Mouse (Mus musculus) lung, embryonic 15.5 days (tissue): ENCODE measurements around the gene Ankrd52. TPM values are rescaled to one million over a fixed set of nuclear protein-coding genes. Genes with fewer than 3 reads are reported as not detected.

Experiments used
- ATAC-seq: fragments of 200-750 bp; cut with Nextera tagmentation; 2 replicates; pipeline ENCODE4 v1.8.0; 2017; ENCODE audit warnings: moderate number of reproducible peaks, borderline replicate concordance; ENCODE audit not compliant: low FRiP score, low TSS enrichment; ENCODE audit errors: extremely low read depth
- H3K27ac ChIP-seq: fragments of 300-500 bp; sonication (generic); 2 replicates; pipeline ENCODE4 v1.5.1; 2015; ENCODE audit warnings: moderate library complexity, mild to moderate bottlenecking, inconsistent platforms
- H3K27me3 ChIP-seq: fragments of 300-500 bp; sonication (generic); 2 replicates; pipeline ENCODE4 v1.6.1; 2015; ENCODE audit warnings: inconsistent platforms
- H3K36me3 ChIP-seq: fragments of 300-500 bp; sonication (generic); 2 replicates; pipeline ENCODE4 v1.6.1; 2015; ENCODE audit warnings: inconsistent platforms
- H3K4me1 ChIP-seq: fragments of 300-500 bp; sonication (generic); 2 replicates; pipeline ENCODE4 v1.6.1; 2015; ENCODE audit warnings: inconsistent platforms
- H3K4me2 ChIP-seq: fragments of 300-500 bp; sonication (generic); 2 replicates; pipeline ENCODE4 v1.6.1; 2015; ENCODE audit warnings: inconsistent platforms, mild to moderate bottlenecking, moderate library complexity
- H3K4me3 ChIP-seq: fragments of 300-500 bp; sonication (generic); 2 replicates; pipeline ENCODE4 v1.5.1; 2015; ENCODE audit warnings: mild to moderate bottlenecking, inconsistent platforms
- H3K9ac ChIP-seq: fragments of 300-500 bp; sonication (generic); 2 replicates; pipeline ENCODE4 v1.6.1; 2015; ENCODE audit warnings: inconsistent platforms
- H3K9me3 ChIP-seq: fragments of 300-500 bp; sonication (generic); 2 replicates; pipeline ENCODE4 v1.6.1; 2016; ENCODE audit warnings: inconsistent platforms
- WGBS: fragments of 180-500 bp; shearing (Covaris S2); methylation state at CpG from one replicate; pipeline ENCODE4 v1.1.7; 2015; 5-methylcytosine and 5-hydroxymethylcytosine counted together
- polyA plus RNA-seq: library from polyadenylated mRNA; unstranded; fragments of >200 nt; fragmentation: Nextera tagmentation; extraction: Ambion mirVana; gene quantifications from 2 replicates; pipeline ENCODE4 v1.2.1, GENCODE M21; 2015

The Ankrd52 gene
- polyA plus RNA-seq, 1 experiment from 2014 or later, result 14.9 TPM

DNA sequence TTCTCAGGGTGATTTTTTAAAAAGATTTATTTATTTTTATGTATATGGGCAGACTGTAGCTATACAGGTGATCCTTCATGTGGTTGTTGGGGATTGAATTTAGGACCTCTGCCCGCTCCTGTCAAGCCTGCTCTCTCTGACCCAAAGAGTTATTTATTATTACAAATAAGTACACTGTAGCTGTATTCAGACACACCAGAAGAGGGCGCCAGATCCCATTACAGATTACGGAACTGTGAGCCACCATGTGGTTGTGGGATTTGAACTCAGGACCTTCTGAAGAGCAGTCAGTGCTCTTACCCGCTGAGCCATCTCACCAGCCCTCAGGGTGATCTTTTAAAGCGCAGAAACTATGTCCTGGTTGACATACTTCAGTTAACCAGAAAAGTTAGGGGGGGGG, 4.8 kb upstream of the Ankrd52 start:
- Histone ChIP-seq H3K36me3 (no peaks in the 10 kb centered on the region), H3K27ac (no peak overlapping the region), H3K9ac (no peak overlapping the region), H3K4me1 (peaks cover 14% of the 10 kb centered on the region), H3K4me3 (no peak overlapping the region), H3K9me3 (no peaks in the 10 kb centered on the region), H3K27me3 (no peaks in the 10 kb centered on the region), H3K4me2 (no peak overlapping the region)
- WGBS, result 77% methylated on average over 5 of the region's 5 CpGs
- no peak for ATAC-seq

DNA sequence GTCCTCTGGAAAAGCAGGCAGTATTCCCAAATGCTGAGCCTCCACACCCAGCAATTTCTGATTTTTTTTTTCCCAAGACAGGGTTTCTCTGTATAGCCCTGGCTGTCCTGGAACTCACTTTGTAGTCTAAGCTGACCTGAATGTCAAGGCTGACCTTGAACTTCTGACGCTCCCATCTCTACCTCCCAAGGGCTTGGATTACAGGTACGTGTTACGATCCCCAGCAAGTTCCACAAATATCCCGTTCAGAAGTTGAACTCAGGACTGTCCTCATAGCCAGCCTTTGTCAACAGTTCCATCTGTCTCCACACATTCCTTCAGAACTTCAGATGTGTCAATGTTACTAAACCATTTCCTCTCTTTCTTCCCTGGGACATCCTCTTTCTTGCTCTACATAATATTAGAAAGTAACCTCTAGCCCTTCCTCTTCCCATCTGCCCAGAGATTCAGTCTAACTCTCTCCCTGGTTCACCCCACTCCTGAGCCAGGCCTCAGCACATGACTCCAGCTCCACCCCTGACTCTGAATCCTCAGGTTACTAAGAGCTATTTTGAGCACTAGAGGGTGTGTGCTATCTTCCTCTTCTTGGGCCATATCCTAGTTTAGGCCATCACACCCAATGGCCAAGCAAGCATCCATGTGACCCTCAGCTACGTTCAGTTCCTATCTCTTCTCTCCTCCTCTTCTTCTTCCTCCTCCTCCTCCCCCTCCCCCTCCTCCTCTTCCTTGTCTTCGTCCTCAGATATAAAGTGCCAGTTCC, 3.7 kb upstream of the Ankrd52 start:
- no peak overlapping the region for H3K4me2 ChIP-seq
- peaks cover 13% of the 10 kb centered on the region for H3K4me1 ChIP-seq
- H3K27ac ChIP-seq, result no peak overlapping the region
- no peak overlapping the region for H3K4me3 ChIP-seq
- 69% methylated on average over 6 of the region's 6 CpGs for WGBS
- H3K27me3 ChIP-seq, result no peaks in the 10 kb centered on the region
- no peaks in the 10 kb centered on the region for H3K9me3 ChIP-seq
- no peaks in the 10 kb centered on the region for H3K36me3 ChIP-seq
- ATAC-seq, result no peak
- H3K9ac ChIP-seq, result no peak overlapping the region

DNA sequence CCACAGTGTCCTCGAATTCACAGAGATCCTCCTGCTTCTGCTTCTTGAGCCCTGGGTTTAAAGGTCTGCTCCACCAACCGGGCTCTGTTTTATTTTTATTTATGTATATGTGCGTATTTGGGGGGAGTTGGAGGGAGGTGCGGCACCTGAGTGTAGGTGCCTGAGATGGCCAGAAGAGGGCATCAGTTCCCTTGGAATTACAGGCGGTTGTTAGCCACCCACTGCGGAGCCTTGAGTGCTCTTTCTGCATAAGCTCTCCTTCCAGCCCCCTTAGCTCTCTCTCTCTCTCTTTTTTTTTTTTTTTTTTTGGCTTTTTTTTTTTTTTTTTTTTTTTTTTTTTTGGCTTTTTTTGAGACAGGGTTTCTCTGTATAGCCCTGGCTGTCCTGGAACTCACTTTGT, 2.5 kb upstream of the Ankrd52 start:
- 75% methylated on average over 6 of the region's 6 CpGs for WGBS
- ATAC-seq, result no peak

DNA sequence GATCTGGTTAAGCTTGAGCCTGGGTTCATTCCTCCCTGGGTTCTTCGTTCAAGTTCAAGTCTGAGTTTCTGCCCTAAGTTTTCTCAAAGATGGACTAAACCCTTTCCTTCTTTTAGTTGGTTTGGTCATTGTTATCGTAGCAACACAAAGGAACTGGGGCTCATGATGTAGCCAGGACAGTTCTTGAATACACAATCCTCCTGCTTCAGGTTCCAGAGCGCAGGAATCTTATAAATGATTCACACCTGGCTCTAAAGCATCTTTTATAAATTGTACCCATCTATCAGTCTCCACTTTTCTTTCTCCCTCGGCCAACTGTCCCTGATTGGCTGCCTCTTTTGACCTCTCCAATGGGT, 838 bp upstream of the Ankrd52 start:
- Histone ChIP-seq H3K27me3 (no peaks in the 10 kb centered on the region), H3K4me3 (peak overlapping the region; percentile 95), H3K4me1 (peaks cover 14% of the 10 kb centered on the region), H3K9ac (peak overlapping the region; percentile 99), H3K27ac (peak overlapping the region; percentile 95), H3K36me3 (peaks cover 24% of the 10 kb centered on the region), H3K9me3 (no peaks in the 10 kb centered on the region), H3K4me2 (peak overlapping the region; percentile 87)
- 46% methylated on average over 4 of the region's 4 CpGs for WGBS
- no peak for ATAC-seq

More for the DNA sequence above, 2.5 kb upstream of the Ankrd52 start:
- Histone ChIP-seq H3K27ac (no peak overlapping the region), H3K9ac (no peak overlapping the region), H3K9me3 (no peaks in the 10 kb centered on the region), H3K4me1 (peaks cover 17% of the 10 kb centered on the region), H3K4me2 (no peak overlapping the region), H3K4me3 (no peak overlapping the region), H3K27me3 (no peaks in the 10 kb centered on the region), H3K36me3 (peaks cover 8% of the 10 kb centered on the region; the same call in 1 of the 2 replicates)

DNA sequence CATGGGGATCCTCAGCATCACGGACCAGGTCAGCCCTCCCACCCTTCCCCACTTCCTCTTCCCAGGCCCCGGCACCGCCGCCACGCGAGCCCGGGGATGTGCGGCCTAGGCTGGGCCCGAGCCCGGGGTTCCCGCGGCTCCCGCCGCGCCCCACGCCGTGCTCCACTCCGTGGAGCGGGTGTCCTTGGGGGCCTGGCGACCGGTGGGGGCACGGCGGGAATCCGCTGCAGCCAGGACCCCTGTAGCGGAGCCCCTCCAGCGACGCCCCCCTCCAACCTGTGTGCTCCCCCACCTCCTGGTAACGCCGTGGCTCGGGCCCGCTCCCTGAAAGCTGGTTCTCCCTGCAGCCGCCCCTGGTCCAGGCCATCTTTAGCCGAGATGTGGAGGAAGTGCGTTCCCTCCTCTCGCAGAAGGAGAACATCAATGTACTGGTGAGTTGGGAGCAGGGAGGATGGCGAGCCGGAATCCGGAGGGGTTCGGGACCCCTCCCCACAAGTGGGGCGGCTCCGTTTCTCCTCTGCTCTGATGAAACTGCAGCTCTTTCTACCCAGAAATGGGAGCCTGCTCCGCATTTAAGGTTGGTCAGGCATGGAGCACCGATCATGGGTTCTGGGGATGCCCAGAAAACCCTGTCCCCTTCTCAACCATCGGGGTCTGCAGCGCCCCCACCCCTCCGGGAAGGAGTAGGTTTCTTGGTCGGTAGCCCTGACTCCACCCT, 466 bp downstream of the Ankrd52 start:
- Histone ChIP-seq H3K36me3 (peaks cover 36% of the 10 kb centered on the region), H3K9ac (peak overlapping the region; percentile 99), H3K9me3 (no peaks in the 10 kb centered on the region), H3K4me2 (peak overlapping the region; percentile 87), H3K27me3 (no peaks in the 10 kb centered on the region), H3K4me3 (peak overlapping the region; percentile 95), H3K27ac (peak overlapping the region; percentile 95), H3K4me1 (peaks cover 14% of the 10 kb centered on the region)
- WGBS, result under 1% methylated on average over 47 of the region's 47 CpGs
- peak; percentile 65 for ATAC-seq

DNA sequence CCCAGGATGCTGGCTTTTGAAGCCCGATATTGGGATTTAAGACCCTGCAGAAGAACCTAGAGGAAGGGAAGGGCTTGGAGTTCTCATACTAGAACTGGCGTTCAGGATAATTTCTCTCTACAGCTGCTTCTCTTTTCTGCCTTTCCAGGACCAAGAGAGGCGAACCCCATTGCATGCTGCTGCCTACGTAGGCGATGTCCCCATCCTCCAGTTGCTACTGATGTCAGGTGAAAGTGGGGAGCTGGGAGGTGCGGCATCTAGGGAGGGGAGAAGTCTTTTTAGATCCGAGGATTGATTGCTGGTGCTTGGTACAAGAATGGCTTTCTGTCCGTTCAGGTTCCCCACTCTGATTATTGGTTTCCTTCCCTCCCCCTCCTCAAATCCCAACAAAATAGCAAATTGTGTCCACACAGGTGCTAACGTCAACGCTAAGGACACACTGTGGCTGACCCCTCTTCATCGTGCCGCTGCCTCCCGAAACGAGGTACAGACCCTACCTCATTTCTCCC, 1.1 kb downstream of the Ankrd52 start:
- peak overlapping the region; percentile 95; the same call in 1 of the 2 replicates for H3K27ac ChIP-seq
- WGBS, result 47% methylated on average over 14 of the region's 14 CpGs

DNA sequence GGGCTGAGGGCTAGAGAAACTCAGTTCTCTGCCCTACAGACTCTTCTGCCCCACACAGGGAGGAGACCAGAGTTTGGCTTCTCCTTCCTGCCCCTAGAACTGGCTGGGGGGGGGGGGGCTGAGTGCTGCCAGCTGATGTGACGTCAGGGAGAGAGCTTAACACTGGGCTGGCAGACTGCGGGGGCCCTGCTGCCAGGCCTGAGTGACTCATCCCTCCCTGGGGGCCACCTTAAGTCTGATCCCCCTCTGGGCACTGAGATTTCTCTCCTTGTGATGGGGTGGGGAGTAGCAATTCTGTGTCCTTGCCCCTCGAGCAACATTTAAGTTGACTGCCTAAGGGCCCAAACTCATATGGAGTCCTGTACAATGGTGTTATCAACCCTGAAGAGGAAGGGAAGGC, 1.5 kb downstream of the Ankrd52 start:
- H3K9me3 ChIP-seq, result no peaks in the 10 kb centered on the region
- H3K4me1 ChIP-seq, result peaks cover 14% of the 10 kb centered on the region
- no peak for ATAC-seq
- peaks cover 46% of the 10 kb centered on the region for H3K36me3 ChIP-seq
- H3K4me3 ChIP-seq, result peak overlapping the region; percentile 95
- 53% methylated on average over 3 of the region's 3 CpGs for WGBS
- H3K27ac ChIP-seq, result no peak overlapping the region
- no peaks in the 10 kb centered on the region for H3K27me3 ChIP-seq
- peak overlapping the region; percentile 99; the same call in 1 of the 2 replicates for H3K9ac ChIP-seq
- H3K4me2 ChIP-seq, result peak overlapping the region; percentile 87

More for the DNA sequence above, 1.1 kb downstream of the Ankrd52 start:
- Histone ChIP-seq H3K4me3 (peak overlapping the region; percentile 95), H3K9me3 (no peaks in the 10 kb centered on the region), H3K36me3 (peaks cover 42% of the 10 kb centered on the region), H3K27me3 (no peaks in the 10 kb centered on the region), H3K4me1 (peaks cover 14% of the 10 kb centered on the region), H3K4me2 (peak overlapping the region; percentile 87), H3K9ac (peak overlapping the region; percentile 99)
- no peak for ATAC-seq

DNA sequence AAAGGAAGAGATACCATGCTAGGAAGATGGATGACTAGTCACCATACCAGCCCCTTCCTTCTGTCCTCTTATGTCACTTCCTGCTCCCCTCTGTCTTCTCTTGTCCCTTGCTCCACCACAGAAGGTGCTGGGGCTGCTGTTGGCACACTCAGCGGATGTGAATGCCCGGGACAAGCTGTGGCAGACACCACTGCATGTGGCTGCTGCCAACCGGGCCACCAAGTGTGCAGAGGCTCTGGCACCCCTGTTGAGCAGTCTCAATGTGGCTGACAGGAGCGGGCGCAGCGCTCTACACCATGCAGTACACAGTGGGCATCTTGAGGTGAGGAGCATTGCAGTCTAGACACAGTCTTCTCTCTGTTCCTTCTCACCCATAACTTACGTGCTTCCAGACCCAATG, 2.3 kb downstream of the Ankrd52 start:
- no peak overlapping the region for H3K4me2 ChIP-seq
- no peaks in the 10 kb centered on the region for H3K9me3 ChIP-seq
- ATAC-seq, result no peak
- H3K4me3 ChIP-seq, result no peak overlapping the region
- H3K4me1 ChIP-seq, result peaks cover 14% of the 10 kb centered on the region
- no peak overlapping the region for H3K27ac ChIP-seq
- no peaks in the 10 kb centered on the region for H3K27me3 ChIP-seq
- 95% methylated on average over 7 of the region's 7 CpGs for WGBS
- peaks cover 54% of the 10 kb centered on the region for H3K36me3 ChIP-seq
- H3K9ac ChIP-seq, result no peak overlapping the region

DNA sequence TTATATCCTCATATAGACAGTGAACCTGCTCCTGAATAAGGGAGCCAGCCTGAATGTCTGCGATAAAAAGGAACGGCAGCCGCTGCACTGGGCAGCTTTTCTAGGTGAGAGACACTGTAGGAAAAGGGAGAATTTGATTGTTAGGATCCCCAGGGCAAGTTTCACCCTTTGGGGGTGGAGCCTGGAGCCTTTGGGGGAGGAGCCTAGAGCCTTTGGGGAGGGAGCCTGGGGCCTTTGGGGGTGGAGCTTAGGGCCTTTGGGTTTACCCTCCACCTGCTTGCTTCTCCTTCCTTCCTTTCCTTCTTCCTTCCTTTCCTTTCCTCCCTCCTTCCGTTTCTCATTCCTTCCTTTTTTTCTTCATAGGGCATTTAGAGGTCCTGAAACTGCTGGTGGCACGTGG, 3.6 kb downstream of the Ankrd52 start:
- no peak overlapping the region for H3K4me2 ChIP-seq
- H3K4me1 ChIP-seq, result peaks cover 14% of the 10 kb centered on the region
- ATAC-seq, result no peak
- H3K36me3 ChIP-seq, result peaks cover 67% of the 10 kb centered on the region
- 82% methylated on average over 5 of the region's 5 CpGs for WGBS
- H3K27me3 ChIP-seq, result no peaks in the 10 kb centered on the region
- no peak overlapping the region for H3K4me3 ChIP-seq
- no peak overlapping the region for H3K27ac ChIP-seq
- H3K9me3 ChIP-seq, result no peaks in the 10 kb centered on the region
- no peak overlapping the region for H3K9ac ChIP-seq

DNA sequence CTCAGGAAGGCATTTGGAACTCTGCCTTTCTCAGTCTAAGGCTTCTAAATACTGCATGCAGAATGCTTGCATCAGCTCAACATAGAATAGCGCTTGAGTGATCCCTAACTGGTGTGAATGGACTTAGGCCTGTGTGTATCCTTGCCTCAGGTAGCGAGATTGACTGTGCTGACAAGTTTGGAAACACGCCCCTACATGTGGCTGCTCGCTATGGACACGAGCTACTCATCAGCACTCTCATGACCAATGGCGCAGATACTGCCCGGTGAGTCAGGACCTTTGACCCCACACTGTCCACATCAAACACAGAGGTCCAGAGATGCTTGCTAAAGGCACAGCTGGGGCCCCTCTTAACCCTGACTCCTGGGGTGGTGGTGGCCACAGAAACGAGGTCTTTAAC, 5.6 kb downstream of the Ankrd52 start:
- no peak for ATAC-seq
- no peaks in the 10 kb centered on the region for H3K9me3 ChIP-seq
- H3K4me2 ChIP-seq, result no peak overlapping the region
- 78% methylated on average over 8 of the region's 8 CpGs for WGBS
- peaks cover 87% of the 10 kb centered on the region for H3K36me3 ChIP-seq
- H3K4me3 ChIP-seq, result no peak overlapping the region
- H3K9ac ChIP-seq, result no peak overlapping the region
- H3K27ac ChIP-seq, result no peak overlapping the region
- H3K4me1 ChIP-seq, result peaks cover 14% of the 10 kb centered on the region
- H3K27me3 ChIP-seq, result no peaks in the 10 kb centered on the region

DNA sequence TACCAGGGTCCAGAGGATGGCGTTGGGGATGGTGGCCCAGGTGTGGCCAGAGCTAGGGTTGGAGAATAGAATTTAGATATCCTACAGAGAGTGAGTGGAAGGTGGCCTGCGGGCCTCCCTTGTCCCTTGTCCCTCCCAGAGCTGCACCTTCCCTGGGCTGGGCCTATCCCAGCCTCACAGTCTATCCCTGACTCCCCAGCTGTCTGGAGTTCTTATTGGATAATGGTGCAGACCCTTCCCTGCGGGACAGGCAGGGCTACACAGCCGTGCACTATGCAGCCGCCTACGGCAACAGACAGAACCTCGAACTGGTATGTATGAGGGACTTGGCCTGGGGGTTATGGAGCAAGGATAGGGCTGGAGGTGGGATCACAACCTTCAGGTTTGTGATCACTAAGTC, 9.0 kb downstream of the Ankrd52 start:
- H3K36me3 ChIP-seq, result peaks cover 98% of the 10 kb centered on the region
- no peaks in the 10 kb centered on the region for H3K9me3 ChIP-seq
- H3K4me2 ChIP-seq, result no peak overlapping the region
- H3K27ac ChIP-seq, result no peak overlapping the region
- ATAC-seq, result no peak
- 90% methylated on average over 7 of the region's 7 CpGs for WGBS
- no peak overlapping the region for H3K4me3 ChIP-seq
- no peaks in the 10 kb centered on the region for H3K4me1 ChIP-seq
- H3K27me3 ChIP-seq, result no peaks in the 10 kb centered on the region
- no peak overlapping the region for H3K9ac ChIP-seq

DNA sequence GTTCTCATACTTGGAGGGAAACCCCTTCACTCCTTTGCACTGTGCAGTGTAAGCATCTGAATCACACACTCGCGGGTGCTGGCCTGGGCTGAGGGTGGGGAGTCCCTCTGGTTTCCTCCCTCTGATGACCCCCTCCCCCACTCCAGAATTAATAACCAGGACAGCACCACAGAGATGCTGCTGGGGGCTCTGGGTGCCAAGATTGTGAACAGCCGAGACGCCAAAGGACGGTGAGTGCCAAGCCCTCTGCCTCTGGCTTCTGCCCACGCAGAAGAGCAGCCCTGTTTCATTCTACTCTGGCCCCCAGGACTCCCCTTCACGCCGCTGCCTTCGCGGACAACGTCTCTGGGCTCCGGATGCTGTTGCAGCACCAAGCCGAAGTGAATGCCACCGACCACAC, 12.0 kb downstream of the Ankrd52 start:
- no peak for ATAC-seq
- H3K27me3 ChIP-seq, result no peaks in the 10 kb centered on the region
- H3K9me3 ChIP-seq, result no peaks in the 10 kb centered on the region
- H3K9ac ChIP-seq, result no peak overlapping the region
- no peak overlapping the region for H3K4me3 ChIP-seq
- H3K27ac ChIP-seq, result no peak overlapping the region
- no peak overlapping the region for H3K4me2 ChIP-seq
- H3K36me3 ChIP-seq, result peaks cover 98% of the 10 kb centered on the region
- H3K4me1 ChIP-seq, result no peaks in the 10 kb centered on the region
- WGBS, result 89% methylated on average over 14 of the region's 14 CpGs
